Mouse (Mus musculus): ENCODE measurements around the gene Myh9.

Gene Myh9

DNA sequence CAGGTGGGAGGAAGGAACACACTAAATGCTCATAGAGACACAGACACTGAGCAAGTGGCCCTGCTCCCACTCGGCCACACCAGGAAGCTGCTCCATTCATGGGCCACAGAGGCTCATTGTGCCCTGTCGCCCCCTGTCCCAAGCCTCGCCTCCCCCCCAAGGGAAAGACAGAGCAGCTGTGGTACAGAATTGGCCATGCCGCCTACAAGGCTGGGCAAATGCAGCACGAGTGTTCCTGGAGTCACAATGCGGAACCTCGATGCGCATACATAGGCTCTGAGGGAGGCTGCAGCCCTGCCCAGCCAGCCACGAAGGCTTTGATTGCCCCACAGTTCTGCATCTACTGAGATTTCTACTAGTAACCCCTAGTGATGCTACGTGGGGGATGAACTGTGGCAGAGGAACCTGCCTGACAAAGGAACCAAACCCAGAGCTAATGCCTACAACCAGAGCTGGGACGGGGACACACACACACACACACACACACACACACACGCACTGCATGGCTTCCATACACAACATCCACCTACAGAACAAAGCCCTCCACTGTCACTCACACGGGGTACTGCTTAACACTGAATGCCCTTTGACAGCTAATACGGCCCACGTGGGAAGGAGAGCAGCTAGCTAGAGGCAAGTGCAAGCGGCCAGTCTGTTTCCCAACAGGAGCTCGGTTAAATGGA, 31.4 kb downstream of the Myh9 start:
- DNase-seq (ENCODE audit: low spot score in 2 of 2) = no peak

DNA sequence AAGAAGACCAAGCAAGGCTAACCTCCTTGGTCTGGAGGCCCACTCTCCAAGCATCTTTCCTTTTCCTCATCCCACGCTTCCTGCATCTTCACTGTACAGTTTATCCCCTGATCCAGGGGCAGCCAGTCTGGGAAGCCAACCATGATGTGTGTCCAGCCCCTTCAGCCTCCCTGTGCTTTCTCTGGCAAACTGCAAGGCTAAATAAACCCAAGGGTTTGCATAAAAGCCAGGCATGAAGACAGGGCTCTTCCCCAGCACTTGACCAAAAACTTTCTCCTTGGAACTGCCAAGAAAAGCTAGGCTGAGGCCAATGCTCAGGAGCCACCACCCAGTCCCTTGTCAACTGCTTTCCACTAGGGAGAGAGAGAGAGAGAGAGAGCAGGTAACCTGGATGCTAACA, 32.5 kb downstream of the Myh9 start:
- DNase-seq (ENCODE audit: low spot score in 2 of 2) = no peak

DNA sequence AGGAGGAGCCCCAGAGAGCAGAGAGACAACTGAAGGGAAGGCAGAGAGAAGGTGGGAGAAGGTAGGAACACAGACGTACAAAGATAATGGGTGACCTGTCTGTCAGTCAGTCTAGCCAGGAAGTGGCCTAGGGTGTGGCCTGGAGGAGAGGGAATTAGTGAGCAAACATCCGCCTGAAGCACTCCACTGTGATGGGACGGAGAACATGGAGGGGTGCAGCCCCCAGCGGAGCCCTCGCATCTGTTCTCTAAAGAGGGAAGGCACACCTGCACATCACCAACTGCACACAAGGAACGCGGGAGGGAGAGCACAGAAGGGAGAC, 34.8 kb downstream of the Myh9 start:
- no peak for DNase-seq (ENCODE audit: low spot score in 2 of 2)

DNA sequence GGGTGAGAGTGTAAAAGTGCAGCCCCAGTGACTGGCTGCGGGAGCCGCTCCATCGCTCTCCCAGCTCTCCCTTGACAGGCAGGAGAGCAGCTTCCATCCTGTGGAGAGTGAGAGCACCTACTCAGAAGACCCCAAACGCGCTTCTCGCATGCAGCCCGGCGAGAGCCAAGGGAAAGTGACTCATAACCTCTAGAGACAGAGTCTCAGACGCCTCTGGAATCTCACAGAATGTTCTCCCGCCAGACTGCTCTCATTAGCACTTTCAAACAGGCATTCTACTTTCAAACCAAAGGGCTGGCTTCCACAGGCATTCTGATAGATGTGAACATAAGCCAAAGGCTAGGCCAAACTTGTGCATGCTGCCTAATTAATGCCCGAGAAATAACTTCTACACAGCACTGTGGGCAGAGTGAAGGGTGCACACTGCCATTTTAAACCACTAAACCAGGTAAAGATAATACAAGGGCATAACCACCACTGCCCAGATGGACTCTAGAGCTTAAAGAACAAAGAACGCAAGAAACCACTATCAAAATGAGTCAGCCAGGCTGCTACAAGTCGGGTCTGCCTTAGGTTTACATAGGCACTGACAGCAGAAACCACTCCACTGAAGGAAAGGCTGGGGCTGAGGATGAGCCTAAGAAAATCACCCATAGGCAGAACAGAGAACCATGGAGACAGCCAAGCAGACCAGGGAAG, 35.3 kb downstream of the Myh9 start:
- no peak for DNase-seq (ENCODE audit: low spot score in 2 of 2)

DNA sequence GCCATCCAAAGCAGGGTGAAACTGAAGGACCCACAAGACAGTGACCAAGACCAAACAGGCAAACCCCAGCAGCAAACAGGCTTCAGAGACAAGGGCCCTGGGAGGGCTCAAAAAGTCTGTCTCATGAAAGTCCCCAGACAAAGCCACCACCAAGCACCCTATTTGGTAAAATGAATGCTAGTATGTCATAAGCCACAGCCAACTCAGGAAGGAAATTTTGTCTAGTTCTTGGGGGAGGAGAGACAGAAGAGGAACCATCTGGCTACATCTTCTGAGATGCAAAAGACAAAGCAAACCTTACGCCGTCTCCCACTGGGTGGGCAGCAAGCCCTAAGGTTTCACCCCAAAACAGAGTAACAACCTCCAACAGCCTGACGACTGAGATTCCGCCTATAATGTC, 36.3 kb downstream of the Myh9 start:
- DNase-seq (ENCODE audit: low spot score in 2 of 2) = no peak

DNA sequence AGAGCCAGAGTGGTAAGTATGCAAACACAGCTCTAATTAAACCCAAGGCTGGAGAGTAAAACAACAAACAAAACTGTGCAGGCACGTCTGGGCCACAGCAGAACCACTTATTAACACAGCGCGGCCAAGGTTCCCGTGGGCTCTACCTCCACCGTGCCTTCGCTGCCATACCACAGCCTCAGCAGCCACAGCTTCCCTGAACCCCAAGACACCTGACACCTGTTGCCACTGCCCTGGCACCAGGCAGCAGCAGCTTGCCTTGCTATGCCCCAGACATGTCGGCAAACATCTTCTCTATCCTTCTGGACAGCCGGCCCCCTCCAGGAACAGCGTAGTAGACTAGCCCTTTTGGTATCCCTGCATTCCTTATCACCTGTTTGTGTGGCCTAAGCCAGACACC, 37.0 kb downstream of the Myh9 start:
- DNase-seq (ENCODE audit: low spot score in 2 of 2) = no peak

DNA sequence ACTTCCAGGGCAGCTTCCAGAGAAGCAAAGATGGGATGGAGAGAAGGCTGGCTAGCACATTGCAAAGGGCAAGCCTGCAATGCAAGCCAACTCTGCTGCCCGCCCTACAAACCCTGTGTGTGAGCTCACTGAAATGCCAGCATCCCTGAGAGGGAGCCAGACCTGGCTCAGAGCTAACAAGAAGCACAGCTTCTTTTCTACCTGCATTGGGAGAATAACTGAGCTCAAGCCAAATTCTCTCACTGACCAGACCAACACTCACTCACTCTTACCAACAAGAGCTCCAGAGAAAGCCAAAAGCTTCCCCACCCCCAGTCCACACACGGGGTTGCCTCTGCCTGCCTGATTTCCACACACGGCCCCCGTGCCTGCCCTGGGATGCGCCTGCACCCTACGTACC, 37.5 kb downstream of the Myh9 start:
- DNase-seq (ENCODE audit: low spot score in 2 of 2) = no peak

DNA sequence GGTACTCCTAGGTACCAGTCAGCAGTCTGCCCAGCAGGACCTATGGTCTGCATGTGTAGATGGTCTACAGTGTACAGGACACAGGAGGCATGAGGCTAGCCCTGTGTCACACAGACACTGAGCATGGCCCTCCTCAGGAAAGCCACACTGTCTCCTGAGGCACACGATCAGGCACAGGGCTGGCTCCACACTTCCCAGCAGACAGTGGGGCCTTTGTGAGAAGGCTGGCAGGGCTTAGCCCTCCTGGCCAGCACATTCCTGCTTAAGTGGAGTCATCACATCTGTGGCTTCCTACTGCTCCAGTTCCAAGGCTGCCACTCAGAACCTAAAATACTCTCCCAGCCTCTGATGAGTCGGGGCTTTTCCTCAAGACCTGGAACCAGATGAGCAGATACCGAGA, 38.2 kb downstream of the Myh9 start:
- DNase-seq (ENCODE audit: low spot score in 2 of 2) = no peak

DNA sequence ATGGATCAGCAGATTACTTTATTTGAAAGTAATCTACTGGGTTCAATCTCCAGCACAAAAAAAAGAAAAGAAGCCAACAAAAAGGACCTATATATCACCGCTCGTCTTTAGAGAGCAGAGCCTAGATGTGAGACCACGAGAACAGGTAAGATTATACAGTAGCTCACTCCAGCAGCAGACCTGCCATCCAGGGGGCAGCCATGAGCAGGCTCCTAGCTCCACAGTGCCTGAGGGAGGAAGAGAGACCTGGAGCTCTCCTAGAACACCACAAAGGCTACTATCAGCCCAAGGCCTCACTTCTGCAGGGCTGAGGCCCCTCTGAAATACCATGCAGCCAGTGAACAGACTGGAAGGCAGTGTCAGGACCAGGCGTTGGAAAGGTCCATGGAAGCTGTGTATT, 39.0 kb downstream of the Myh9 start:
- no peak for DNase-seq (ENCODE audit: low spot score in 2 of 2)

DNA sequence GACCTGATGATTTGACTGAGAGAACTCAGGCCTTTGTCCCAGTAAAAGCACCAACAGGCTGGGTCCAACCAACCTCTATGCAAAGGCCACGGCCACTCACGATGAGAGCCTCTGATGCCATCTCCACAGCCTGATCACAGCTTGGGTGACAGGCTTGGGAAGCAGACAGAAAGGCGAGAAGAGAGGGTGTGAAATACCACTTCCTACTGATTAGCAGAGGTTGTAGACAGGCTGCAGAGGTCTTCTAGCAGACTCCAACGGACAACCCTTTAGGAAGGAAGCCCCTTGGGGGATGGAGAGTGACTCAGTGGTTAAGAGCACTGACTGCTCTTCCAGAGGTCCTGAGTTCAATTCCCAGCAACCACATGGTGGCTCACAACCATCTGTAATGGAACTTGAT, 40.8 kb downstream of the Myh9 start:
- DNase-seq (ENCODE audit: low spot score in 2 of 2) = no peak

DNA sequence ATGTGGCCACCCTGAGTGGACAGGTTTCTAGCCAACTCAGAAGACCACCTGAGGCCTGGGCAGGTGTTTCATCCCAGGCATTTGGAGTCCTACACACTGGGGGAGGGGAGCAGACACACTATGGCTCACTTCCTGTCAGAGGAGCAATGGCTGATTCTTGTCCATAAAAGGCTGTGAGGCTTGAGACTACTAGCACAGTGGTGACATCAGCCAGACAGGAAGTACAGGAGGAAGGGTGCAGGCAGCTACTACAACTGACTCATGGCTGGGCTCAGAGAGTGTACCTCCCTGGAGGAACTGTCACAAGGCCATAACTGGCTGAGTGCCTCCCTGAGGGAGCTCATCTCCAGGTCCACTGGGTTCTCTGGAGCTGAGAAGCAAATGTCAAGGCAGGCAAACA, 41.5 kb downstream of the Myh9 start:
- peak in 1 of 2 experiments; percentile 56 for DNase-seq (ENCODE audit: low spot score in 2 of 2)

DNA sequence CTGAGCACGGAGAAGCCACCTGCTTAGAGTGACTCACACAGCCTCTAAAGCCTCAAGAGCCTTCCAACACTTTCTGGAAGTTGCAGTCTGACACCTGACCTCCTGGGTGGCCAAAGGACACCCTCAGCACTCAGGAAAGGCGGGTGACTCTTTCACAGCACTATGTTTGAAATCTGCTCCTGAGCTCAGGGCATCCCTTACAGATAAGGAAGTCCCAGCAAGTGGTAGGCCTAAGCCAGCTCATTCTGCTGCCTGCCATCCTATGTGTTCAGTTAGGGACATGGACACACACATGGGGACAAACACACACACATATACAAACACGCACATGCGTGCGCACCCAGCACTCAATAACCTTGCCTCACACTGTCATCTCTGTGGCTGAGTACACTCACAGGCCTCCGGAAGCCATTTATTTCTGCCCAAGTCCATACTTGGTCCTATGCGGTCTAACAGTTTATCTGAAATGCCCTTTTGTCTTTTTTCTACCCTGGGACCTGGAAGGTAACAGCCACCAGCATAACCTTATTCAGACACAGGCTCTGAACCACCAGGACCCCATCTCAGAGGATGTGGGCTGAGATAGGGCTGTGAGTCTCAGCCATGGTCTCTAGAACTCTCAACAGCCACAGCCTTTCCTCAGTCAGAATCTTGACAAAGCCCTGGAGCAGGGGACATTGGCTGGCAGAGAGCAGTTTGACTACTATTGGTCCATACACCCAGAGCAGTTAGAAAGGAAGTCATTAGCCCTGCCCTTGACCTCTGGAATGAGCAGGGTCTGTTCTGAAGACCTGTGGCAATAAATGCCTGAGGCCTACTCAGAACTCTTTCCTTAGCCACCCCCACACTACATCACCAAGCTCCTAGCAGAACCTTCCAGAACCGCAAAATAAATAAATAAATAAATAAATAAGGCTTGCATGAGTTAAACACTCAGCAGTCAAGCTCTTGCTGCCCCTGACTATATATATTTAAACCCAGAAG, 42.2 kb downstream of the Myh9 start:
- DNase-seq (ENCODE audit: low spot score in 2 of 2) = no peak

DNA sequence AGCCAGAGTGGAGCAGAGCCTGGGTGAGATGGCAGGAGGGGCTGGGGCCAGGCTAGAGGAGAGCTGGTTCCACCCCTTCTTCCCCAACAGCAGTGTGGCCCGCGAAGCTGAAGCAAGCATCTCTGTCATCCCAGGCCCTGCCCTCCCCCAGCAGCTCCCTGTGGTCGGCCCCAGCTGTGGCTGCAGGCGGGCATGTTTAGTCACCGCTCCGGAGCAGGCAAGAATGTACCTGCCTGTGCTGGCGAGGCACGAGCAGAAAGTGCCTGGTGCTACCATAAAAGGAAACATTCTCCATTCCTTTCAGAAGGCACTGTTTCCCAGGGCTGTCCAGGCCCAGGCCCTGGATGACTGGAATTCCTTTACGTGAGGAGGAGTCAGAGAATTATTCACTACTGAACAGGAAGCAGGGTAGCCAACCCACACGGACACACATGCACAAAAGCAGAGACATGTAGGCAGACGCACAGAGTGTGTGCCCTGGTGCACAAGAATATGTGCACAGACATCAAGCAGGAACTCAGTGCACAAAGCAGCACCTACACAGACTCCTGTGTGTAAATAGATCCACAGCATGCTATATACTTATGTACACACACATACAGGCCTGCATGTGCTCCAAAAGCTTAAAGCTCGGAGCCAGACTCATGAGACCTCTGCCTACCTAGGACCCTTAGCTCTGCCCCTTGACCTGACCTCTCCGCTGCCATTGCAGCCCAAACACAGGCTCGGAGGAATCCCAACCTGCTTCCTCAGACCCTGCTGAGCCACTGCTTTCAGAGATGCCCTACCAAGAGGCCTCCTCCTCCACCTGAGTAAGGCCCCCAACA, 43.1 kb downstream of the Myh9 start:
- peak; percentile 66 to 75 for DNase-seq (ENCODE audit: low spot score in 2 of 2)

DNA sequence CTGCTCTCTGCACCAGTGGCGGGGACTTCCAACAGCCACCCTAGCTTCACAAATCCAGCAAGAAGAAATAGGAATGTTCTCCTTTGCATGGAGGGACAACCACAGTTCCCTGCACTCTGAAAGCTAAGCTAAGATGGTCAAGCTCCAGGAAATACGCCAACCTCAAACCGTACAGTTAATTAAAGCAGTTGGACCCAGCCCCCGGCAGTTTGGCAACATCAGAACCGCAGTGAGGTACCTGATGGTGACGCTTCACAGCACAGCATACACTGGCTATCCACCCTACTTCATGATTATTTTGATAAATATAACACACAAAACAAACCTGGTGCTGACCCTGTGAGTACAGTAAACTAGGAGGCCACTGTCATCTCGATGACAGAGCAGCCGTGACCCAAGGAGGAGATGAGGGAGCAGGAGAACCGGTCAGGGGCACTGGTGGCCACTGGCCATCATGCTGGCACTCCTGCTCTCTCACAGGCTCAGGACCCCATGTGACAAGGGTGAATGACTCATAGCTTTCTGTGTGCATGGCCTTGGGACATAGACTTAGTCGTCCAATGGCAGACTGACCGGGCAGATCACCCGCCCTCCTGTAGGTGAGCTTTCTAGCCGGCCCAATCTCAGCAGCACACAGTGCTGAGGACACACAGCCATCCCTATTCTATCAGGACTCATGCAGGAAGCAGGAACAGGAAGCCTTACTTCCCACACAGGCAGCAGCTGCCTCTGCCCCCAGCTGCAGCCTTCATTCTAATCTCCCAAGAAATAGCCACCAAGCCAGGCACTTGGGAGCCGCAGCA, 44.2 kb downstream of the Myh9 start:
- DNase-seq (ENCODE audit: low spot score in 2 of 2) = no peak

DNA sequence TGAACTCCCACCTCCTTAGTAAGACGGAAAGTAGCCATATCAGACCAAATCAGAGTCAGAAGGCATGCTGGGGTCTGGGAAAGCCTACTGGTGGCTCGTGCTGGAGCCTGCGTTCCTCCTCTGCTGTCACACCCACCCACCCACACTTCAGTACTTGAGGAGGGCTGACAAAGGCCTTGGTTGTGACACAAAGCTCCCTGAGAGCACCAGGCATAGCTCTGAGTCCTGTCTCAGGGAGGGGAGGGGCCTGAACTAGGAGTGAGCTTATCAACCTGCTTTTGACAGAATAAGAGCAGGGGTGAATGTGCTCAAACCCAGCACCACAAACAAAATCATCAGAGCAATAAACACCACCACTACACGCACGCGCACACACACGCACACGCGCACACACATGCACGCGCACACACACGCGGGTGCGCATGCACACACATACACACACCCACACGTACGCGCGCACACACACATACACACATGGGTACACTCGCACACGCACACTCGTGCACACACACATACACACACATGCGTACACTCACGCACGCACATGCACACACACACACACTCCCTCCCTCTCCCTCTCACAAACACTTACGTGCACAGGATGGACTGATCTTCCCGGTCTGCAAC, 45.5 kb downstream of the Myh9 start:
- DNase-seq (ENCODE audit: low spot score in 2 of 2) = no peak

DNA sequence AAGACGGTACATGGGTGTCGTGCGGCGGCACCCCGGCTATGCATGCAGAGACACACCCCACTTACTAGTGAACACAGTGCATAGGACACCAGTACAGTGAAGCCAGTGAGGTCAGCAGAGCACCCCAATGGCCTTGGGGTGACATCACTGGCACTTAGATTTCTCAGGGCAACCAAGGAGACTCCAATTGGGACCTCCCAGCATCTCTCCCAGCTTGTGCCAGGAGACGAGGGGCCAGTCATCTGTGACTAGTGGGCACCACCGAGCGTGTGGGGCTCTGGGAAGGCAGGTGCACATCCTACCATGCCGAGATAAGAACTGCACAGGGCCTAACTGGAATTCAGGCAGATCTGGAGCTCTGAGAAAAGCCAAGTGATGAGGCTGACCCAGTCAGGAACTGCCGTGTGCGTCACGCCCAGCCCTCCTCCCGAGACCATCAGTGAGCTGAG, 47.0 kb downstream of the Myh9 start:
- DNase-seq (ENCODE audit: low spot score in 2 of 2) = no peak

DNA sequence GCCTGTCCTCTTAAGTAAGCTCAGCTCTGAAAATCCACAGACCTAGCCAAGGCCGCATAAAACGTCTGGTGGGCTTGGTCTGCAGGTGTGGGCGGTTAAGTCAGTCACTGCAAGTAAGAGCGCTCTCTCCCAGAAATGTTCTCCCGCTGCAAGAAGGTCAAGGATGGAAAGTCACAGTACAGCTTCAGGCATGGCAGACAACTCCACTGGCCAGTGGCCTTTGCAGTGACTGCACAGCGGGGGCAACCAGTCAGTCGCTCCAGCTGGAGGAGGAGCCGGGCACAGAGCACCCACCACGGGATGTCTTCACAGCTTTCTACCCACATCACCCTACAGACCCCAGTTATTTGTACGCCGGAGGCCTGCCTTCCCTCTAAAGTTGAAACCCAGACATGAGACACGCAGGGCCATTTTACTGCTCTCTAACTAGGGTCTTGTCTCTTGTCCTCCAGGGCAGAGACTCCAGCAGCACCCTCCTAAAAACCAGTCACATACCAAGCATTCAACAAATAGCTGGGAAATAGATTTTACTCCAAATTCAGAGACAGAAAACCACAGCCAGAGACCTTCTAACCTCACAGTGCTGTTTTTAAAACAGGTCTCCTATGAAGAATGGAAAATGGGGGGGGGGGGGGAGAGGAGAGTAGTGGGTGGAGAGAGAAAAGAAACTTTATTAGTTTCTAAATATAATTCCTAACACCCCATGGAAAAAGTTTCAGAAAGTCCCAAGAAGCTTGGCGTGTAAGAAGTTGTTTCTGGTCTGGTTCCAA, 47.7 kb downstream of the Myh9 start:
- DNase-seq (ENCODE audit: low spot score in 2 of 2) = no peak

DNA sequence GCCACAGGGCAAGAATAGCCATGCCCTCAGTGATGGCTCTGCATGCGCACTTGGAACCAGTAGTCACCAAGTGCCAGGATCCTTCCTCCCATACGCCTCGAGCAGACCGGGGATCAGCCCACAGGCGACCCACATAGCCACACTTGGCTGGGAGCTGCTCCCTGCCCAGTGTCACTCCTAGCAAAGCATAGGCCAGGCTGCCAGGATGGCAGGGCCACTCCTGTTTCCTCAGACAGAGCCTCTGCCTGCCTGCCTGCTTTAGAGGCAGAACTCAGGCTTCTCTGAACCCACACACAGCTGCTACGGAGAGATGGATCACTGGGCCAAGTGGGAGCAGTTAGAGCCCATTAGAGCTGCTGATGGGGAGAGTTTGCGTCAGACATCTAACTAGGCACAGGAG, 48.4 kb downstream of the Myh9 start:
- DNase-seq (ENCODE audit: low spot score in 2 of 2) = no peak

DNA sequence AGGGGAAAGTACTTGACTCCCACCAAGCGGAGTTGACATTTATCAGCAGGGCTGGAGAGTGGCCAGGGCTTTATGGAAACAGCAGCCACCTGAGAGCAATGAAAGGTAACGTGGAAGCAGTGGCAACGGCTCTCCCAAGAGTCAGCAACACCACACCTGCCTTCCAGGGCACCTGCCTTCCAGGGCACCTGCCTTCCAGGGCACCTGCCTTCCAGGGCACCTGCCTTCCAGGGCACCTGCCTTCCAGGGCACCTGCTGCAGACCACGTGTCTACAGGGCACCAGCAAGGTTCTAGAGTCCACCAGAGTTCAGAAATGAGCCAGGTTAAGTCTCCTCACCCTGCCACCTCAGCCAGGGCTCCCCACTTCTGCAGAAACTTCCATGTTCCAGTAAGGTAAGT, 48.9 kb downstream of the Myh9 start:
- no peak for DNase-seq (ENCODE audit: low spot score in 2 of 2)

DNA sequence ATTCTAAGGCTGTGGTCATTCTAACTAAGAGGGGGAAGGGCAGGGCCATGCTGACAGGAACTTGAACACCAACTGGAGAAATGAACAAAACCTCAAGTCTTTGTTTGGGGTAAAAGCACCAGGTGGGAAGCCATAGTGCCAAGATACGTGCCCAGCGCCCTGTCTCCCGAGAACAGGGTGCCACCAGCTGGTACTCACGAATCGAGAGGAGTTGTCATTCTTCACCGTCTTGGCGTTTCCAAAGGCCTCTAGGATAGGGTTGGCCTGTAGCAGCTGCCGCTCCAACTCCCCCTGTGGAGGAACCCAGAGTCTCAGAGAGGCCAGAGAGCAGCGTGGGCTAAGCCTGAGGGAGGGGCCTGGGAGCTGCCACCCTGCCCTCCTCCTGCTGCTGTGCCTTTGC, 49.9 kb downstream of the Myh9 start:
- no peak for DNase-seq (ENCODE audit: low spot score in 2 of 2)

Data from urinary bladder, postnatal 4 days (tissue).